Mouse (Mus musculus) midbrain, embryonic 10.5 days (tissue): Measurements from ENCODE around the gene Pih1d2. TPM values are rescaled to one million over a fixed set of nuclear protein-coding genes. Genes with fewer than 3 reads are reported as not detected.

Source experiments
- polyA plus RNA-seq: library from polyadenylated mRNA; unstranded; fragments of >200 nt; fragmentation: Nextera tagmentation; extraction: Ambion mirVana; gene quantifications from 2 replicates; pipeline ENCODE4 v1.2.1, GENCODE M21; 2016

Pih1d2 gene
- polyA plus RNA-seq, 1 experiment from 2014 or later = 8.4 TPM

Other genes with a start within 250 kb of the Pih1d2 start
- 0.32 and 0.36 TPM in 2 replicates for gene Plet1, start 122.8 kb upstream of the Pih1d2 start, polyA plus RNA-seq
- 86.9 and 95.9 TPM in 2 replicates for gene Pts, start 88.6 kb upstream of the Pih1d2 start, polyA plus RNA-seq
- gene Il18, start 62.5 kb upstream of the Pih1d2 start, polyA plus RNA-seq = 8.9 and 14.6 TPM in 2 replicates
- gene Bco2, start 62.1 kb upstream of the Pih1d2 start, polyA plus RNA-seq = 0.19 and 0.34 TPM in 2 replicates
- gene Tex12, start 56.0 kb upstream of the Pih1d2 start, polyA plus RNA-seq = 0.16 and 0.36 TPM in 2 replicates
- gene Sdhd, start 13.5 kb upstream of the Pih1d2 start, polyA plus RNA-seq = 309 and 339 TPM in 2 replicates
- gene Timm8b, start 13.4 kb upstream of the Pih1d2 start, polyA plus RNA-seq = 339 and 340 TPM in 2 replicates
- 19.9 and 20.2 TPM in 2 replicates for gene Nkapd1, start 143 bp downstream of the Pih1d2 start, polyA plus RNA-seq
- 57.5 and 58.6 TPM in 2 replicates for gene Dlat, start 42.5 kb downstream of the Pih1d2 start, polyA plus RNA-seq
- 20.6 and 21.8 TPM in 2 replicates for gene Dixdc1, start 122.2 kb downstream of the Pih1d2 start, polyA plus RNA-seq
- 1.4 TPM in 2 replicates for gene 2310030G06Rik, start 129.2 kb downstream of the Pih1d2 start, polyA plus RNA-seq
- 3.6 and 5.9 TPM in 2 replicates for gene Cryab, start 134.0 kb downstream of the Pih1d2 start, polyA plus RNA-seq
- 0.33 and 0.60 TPM in 2 replicates for gene Hspb2, start 135.0 kb downstream of the Pih1d2 start, polyA plus RNA-seq
- gene Fdxacb1, start 150.9 kb downstream of the Pih1d2 start, polyA plus RNA-seq = 12.1 and 12.8 TPM in 2 replicates
- gene Alg9, start 157.7 kb downstream of the Pih1d2 start, polyA plus RNA-seq = 37.9 and 38.1 TPM in 2 replicates
- 29.6 and 30.1 TPM in 2 replicates for gene 1110032A03Rik, start 158.2 kb downstream of the Pih1d2 start, polyA plus RNA-seq
- 143 and 160 TPM in 2 replicates for gene Ppp2r1b, start 228.0 kb downstream of the Pih1d2 start, polyA plus RNA-seq